Mouse (Mus musculus) G1E (cell line): ENCODE measurements around the gene Rfxank. TPM values are rescaled to one million over a fixed set of nuclear protein-coding genes. Genes with fewer than 3 reads are reported as not detected.

Source experiments
- ATAC-seq: 2 replicates; pipeline ENCODE4 v1.8.0; 2016; ENCODE audit warnings: mild to moderate bottlenecking; ENCODE audit not compliant: insufficient number of reproducible peaks, poor library complexity, low FRiP score, severe bottlenecking; ENCODE audit errors: extremely low read depth
- DNase-seq: peaks from one replicate; pipeline ENCODE4 v3.0.0; 2012; ENCODE audit warnings: low spot score
- H3K27me3 ChIP-seq: 2 replicates; pipeline ENCODE4 v1.6.1; 2012; ENCODE audit warnings: mild to moderate bottlenecking, low read length, inconsistent platforms; ENCODE audit not compliant: insufficient read depth
- H3K36me3 ChIP-seq: replicated peaks from 2 replicates; pipeline ENCODE3; 2012; ENCODE audit warnings: mild to moderate bottlenecking, inconsistent platforms
- H3K4me1 ChIP-seq: 2 replicates; pipeline ENCODE4 v1.6.1; 2012; ENCODE audit warnings: low read depth, low read length, inconsistent platforms, mixed read lengths; ENCODE audit not compliant: insufficient read depth
- H3K4me3 ChIP-seq: 2 replicates; pipeline ENCODE4 v1.5.1; 2012; ENCODE audit warnings: low read depth, mild to moderate bottlenecking, inconsistent platforms, low read length, moderate library complexity, mixed read lengths
- H3K9me3 ChIP-seq: replicated peaks from 2 replicates; pipeline ENCODE4 v1.6.1; 2012; ENCODE audit warnings: inconsistent platforms
- CTCF ChIP-seq: IDR thresholded peaks from 2 replicates; pipeline ENCODE4 v1.5.1; 2012; ENCODE audit warnings: low read depth, low read length, inconsistent platforms, mixed read lengths
- GATA1 ChIP-seq: IDR thresholded peaks from 2 replicates; pipeline ENCODE4 v1.6.1; 2012; ENCODE audit warnings: borderline replicate concordance, low read length, inconsistent platforms, mixed read lengths
- GATA2 ChIP-seq: IDR thresholded peaks from 2 replicates; pipeline ENCODE4 v1.6.1; 2012; ENCODE audit warnings: low read depth, low read length, inconsistent platforms, borderline replicate concordance
- POLR2AphosphoS5 ChIP-seq: IDR thresholded peaks from 2 replicates; pipeline ENCODE4 v1.6.1; 2012; ENCODE audit warnings: low read depth, low read length, inconsistent platforms; ENCODE audit not compliant: insufficient replicate concordance
- TAL1 ChIP-seq: conservative IDR thresholded peaks from 2 replicates; pipeline ENCODE4 v1.6.1; 2012; ENCODE audit warnings: low read depth, low read length, inconsistent platforms, mixed read lengths
- polyA plus RNA-seq: library from polyadenylated mRNA; stranded (reverse); fragments of >175 nt; gene quantifications from 2 replicates; pipeline ENCODE4 v1.2.3, GENCODE M21; 2012
- total RNA-seq, 2 experiments: library from RNA; stranded (forward) in 1 of 2; stranded (reverse) in 1 of 2; fragments of 200-1000 nt in 1 of 2; fragments of >200 nt in 1 of 2; fragmentation: Nextera tagmentation in 1 of 2; gene quantifications; 2 replicates each; pipeline ENCODE4 v1.2.3; 2014 to 2017

The Rfxank gene
- total and polyA plus RNA-seq, 3 experiments = 6.0 to 11.9 (median 7.2) TPM

DNA sequence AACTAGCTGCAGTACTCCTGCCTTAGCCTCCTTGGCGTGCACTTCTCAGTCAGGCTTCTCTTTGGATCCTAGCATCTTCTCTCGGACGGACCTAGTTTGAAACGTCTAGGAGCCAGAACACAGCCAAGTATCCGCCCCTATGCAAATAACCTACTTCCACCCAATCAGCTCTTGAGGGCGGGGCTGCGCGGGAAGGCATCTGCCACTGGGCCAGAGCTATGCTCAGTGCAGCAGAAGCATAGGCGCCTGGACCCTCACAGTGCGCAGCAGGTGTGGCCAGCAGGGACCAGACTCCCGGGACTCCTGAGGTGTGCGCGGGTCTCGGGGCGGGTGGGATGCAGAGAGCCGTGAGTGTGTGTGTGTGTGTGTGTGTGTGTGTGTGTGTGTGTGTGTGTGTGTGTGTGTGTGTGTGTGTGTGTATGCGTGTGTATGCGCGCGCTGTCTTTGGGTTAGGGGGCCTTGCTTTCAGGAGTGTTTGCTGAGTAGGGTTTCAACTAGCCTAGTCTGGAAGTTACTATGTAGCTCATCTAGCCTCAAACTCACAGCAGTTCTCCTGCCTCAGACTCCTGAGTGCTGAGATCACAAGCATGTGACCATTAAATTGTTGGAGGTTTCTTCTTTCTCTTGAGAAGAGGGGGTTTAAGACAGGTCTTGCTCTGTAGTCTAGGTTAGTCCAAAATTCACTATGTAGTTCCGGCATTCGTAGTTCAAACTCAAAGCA lies 13.7 kb upstream of the Rfxank start:
- H3K27me3 ChIP-seq = peaks cover 11% of the 10 kb centered on the region
- peaks cover 27% of the 10 kb centered on the region for H3K36me3 ChIP-seq
- peaks cover 27% of the 10 kb centered on the region for H3K4me1 ChIP-seq
- DNase-seq (peak; percentile 83), ATAC-seq (peak; percentile 93)
- peak overlapping the region; percentile 39; the same call in 1 of the 2 replicates for H3K4me3 ChIP-seq
- H3K9me3 ChIP-seq = no peaks in the 10 kb centered on the region
- TF ChIP-seq CTCF (no peak), GATA1 (no peak), GATA2 (no peak), POLR2AphosphoS5 (no peak), TAL1 (no peak)

DNA sequence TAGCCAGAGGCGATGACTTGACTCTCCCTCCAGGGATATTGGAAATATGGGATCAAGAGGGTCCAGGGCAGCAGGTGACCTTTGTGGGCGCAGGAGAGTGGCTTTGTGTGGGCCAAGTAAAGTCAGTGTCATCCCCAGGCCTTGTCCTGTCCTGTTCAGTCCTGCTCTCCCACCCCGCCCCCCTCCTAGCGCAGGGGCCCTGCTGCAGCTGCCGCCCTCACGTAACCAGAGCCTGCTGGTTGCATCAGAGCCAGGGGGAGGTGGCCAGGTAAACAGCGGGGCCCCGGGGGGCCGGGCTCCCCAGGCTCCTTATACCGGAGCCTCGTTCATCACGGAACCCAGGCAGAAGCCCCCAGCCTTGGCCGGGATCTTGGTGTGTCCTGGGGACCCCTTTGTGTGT lies 11.2 kb upstream of the Rfxank start:
- no peak for DNase-seq
- no peak for TF ChIP-seq POLR2AphosphoS5
- no peak for TF ChIP-seq GATA2
- no peak for TF ChIP-seq GATA1
- TF ChIP-seq CTCF = no peak
- TF ChIP-seq TAL1 = no peak
- Histone ChIP-seq H3K36me3 (peaks cover 52% of the 10 kb centered on the region), H3K27me3 (peaks cover 3% of the 10 kb centered on the region; the same call in 1 of the 2 replicates), H3K9me3 (no peaks in the 10 kb centered on the region), H3K4me3 (no peak overlapping the region), H3K4me1 (peaks cover 25% of the 10 kb centered on the region)
- ATAC-seq = no peak

DNA sequence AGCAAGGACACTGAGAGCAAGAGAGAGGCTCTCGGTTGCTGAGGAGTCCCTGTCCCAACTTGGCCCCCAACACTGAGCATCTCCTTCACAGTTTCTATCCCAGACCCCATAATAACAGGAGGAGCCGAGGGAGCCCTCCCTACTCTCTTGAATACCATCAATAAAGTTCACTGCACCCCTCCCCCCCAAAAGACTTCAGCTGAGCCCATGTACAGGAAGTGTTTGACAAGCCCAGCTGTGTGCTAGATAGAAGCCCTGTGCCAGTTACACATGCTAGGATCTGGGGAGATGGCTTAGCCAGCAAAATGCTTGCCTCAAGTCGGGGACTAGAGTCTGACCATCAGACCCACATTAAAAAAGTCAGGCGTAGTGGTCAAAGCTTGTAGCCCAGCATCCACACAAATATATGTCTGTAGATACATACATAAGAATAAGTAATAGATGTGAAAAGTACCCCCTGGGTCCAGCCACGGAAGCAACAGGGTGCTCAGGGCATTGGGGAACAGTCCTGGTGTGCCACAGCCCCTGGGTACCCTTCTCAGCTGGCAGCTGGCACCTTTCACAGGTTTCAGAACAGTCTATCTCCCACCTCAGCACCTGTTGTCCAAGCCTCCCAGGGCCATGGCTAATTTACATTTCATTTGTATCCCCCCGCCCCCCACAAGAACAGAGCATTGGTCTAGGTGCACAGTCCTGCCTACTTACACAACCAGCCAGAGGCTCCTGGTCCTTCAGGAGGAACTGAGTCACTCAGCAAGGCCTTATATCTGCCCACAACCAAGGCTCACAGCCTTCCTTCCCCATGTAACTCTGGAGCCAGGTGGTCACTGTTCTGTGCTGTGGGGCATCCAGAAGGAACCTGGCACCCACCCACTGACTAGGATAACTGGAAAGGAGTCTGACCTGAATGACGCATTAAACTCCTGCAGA lies 9.0 kb upstream of the Rfxank start:
- Histone ChIP-seq H3K36me3 (peaks cover 72% of the 10 kb centered on the region), H3K27me3 (no peaks in the 10 kb centered on the region), H3K9me3 (no peaks in the 10 kb centered on the region), H3K4me1 (peaks cover 25% of the 10 kb centered on the region), H3K4me3 (no peak overlapping the region)
- DNase-seq = no peak
- TF ChIP-seq GATA2 = no peak
- TF ChIP-seq CTCF = no peak
- no peak for TF ChIP-seq GATA1
- TF ChIP-seq TAL1 = no peak
- TF ChIP-seq POLR2AphosphoS5 = no peak
- ATAC-seq = no peak

DNA sequence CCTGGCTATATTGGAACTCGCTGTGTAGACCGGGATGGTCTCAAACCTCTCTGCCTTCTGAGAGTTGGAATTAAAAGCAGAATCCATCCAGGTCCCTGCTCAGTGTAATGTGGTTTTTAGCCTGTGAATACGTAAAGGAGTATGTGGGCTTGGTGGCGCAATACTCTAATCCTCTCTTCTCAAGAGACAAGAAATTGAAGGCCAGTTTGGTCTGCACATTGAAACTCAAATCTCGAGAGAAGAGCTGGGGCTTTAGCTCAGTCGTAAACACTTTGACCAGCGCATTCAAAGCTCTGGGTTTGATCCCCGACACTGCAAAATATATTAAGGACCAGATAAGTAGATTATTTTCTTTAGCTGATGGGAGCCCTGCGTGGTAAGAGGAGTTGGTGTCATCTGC lies 1.0 kb upstream of the Rfxank start:
- Histone ChIP-seq H3K36me3 (peaks cover 62% of the 10 kb centered on the region), H3K9me3 (no peaks in the 10 kb centered on the region), H3K4me1 (peaks cover 42% of the 10 kb centered on the region), H3K4me3 (peak overlapping the region; percentile 82), H3K27me3 (no peaks in the 10 kb centered on the region)
- TF ChIP-seq GATA1 (no peak), POLR2AphosphoS5 (no peak), TAL1 (no peak)
- ATAC-seq (no peak), DNase-seq (peak; percentile 26)

DNA sequence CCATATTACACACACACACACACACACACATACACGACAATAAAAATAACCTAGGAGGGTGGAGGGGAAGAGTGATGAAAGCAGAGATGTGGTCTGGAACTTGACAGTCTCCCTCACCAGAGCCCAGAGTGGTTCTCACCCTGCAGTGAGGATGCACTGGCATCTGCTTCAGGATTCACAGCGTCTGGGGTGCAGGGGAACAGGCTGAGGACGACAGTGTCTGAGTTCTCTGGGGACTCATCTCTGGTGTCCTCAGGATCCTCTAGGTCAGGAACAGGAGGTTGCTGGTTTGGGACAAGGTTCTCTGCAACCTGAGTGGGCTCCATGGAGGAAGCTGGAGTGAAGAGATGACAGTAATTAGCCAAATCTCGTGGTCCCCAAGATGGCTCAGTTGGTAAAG lies 1.1 kb downstream of the Rfxank start:
- H3K36me3 ChIP-seq = peaks cover 62% of the 10 kb centered on the region
- no peak for DNase-seq
- H3K9me3 ChIP-seq = no peaks in the 10 kb centered on the region
- H3K4me3 ChIP-seq = peak overlapping the region; percentile 82; the same call in 1 of the 2 replicates
- TF ChIP-seq TAL1 = no peak
- TF ChIP-seq GATA2 = no peak
- TF ChIP-seq CTCF = no peak
- no peak for TF ChIP-seq POLR2AphosphoS5
- no peak for TF ChIP-seq GATA1
- H3K27me3 ChIP-seq = no peaks in the 10 kb centered on the region
- peaks cover 48% of the 10 kb centered on the region for H3K4me1 ChIP-seq
- no peak for ATAC-seq

DNA sequence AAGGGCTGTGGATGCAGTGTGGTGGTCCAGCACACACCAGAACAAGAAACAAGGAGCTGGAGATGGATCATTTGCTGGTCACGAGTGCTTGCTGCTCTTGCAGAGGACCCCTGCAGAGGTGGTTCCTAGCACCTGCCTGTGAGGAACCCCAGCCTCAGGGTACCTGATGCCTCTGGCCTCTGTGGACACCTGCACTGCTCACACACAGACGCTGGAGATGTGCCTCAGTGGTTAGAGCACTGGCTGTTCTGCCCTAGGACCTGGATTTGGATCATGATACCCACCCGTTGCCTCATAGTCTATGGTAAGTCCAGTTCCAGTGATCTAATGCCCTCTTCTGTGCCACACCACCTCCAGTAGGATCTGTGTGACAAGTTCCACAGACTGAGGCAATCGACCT lies 2.4 kb downstream of the Rfxank start:
- DNase-seq = no peak
- H3K4me1 ChIP-seq = peaks cover 51% of the 10 kb centered on the region
- peaks cover 60% of the 10 kb centered on the region for H3K36me3 ChIP-seq
- H3K4me3 ChIP-seq = no peak overlapping the region
- TF ChIP-seq GATA2 (no peak), CTCF (no peak), TAL1 (no peak), POLR2AphosphoS5 (no peak), GATA1 (no peak)
- no peaks in the 10 kb centered on the region for H3K9me3 ChIP-seq
- no peak for ATAC-seq
- H3K27me3 ChIP-seq = no peaks in the 10 kb centered on the region
